Mouse (Mus musculus): Measurements from ENCODE around the gene Slc8a1.

GRCm38 (mm10) chr17:81386118-81386517 lies 352.1 kb downstream of the Slc8a1 start:
- no peak for TF ChIP-seq CTCF (IDR thresholded peaks at IDR 0.05; ENCODE audit: low read depth)
- no peak for TF ChIP-seq EP300 (IDR thresholded peaks at IDR 0.05; ENCODE audit: low read depth)
